Mouse (Mus musculus) heart, embryonic 13.5 days (tissue): ENCODE measurements at regions not wholly inside any gene's neighbourhood (a gene's known extent, or its start where the extent isn't known, plus 50 kb on each side); places are given as distances from the start of the nearest gene placed in this dataset.

Source experiments
- ATAC-seq: fragments of 200-750 bp; cut with Nextera tagmentation; 2 replicates; pipeline ENCODE4 v1.8.0; 2017; ENCODE audit warnings: moderate TSS enrichment; ENCODE audit not compliant: insufficient number of reproducible peaks, low FRiP score, low TSS enrichment; ENCODE audit errors: extremely low read depth
- H3K27ac ChIP-seq: fragments of 300-500 bp; sonication (generic); replicated peaks from 2 replicates; pipeline ENCODE4 v1.5.1; 2015; ENCODE audit warnings: moderate library complexity, mild to moderate bottlenecking, inconsistent platforms
- H3K27me3 ChIP-seq: fragments of 300-500 bp; sonication (generic); replicated peaks from 2 replicates; pipeline ENCODE4 v1.6.1; 2015; ENCODE audit warnings: mild to moderate bottlenecking, inconsistent platforms
- H3K36me3 ChIP-seq: fragments of 300-500 bp; sonication (generic); 2 replicates; pipeline ENCODE4 v1.6.1; 2015; ENCODE audit warnings: mild to moderate bottlenecking, inconsistent platforms
- H3K4me1 ChIP-seq: fragments of 300-500 bp; sonication (generic); 2 replicates; pipeline ENCODE4 v1.6.1; 2015; ENCODE audit warnings: inconsistent platforms
- H3K4me2 ChIP-seq: fragments of 300-500 bp; sonication (generic); 2 replicates; pipeline ENCODE4 v1.6.1; 2015; ENCODE audit warnings: inconsistent platforms, mild to moderate bottlenecking, moderate library complexity
- H3K4me3 ChIP-seq: fragments of 300-500 bp; sonication (generic); 2 replicates; pipeline ENCODE4 v1.5.1; 2015; ENCODE audit warnings: moderate library complexity, mild to moderate bottlenecking, inconsistent platforms
- H3K9ac ChIP-seq: fragments of 300-500 bp; sonication (generic); 2 replicates; pipeline ENCODE4 v1.6.1; 2015; ENCODE audit warnings: inconsistent platforms, mild to moderate bottlenecking, moderate library complexity
- H3K9me3 ChIP-seq: fragments of 300-500 bp; sonication (generic); 2 replicates; pipeline ENCODE4 v1.6.1; 2016; ENCODE audit warnings: inconsistent platforms
- WGBS: fragments of 180-500 bp; shearing (Covaris S2); methylation state at CpG from one replicate; pipeline ENCODE4 v1.1.7; 2015; ENCODE audit warnings: mixed read lengths; 5-methylcytosine and 5-hydroxymethylcytosine counted together

DNA sequence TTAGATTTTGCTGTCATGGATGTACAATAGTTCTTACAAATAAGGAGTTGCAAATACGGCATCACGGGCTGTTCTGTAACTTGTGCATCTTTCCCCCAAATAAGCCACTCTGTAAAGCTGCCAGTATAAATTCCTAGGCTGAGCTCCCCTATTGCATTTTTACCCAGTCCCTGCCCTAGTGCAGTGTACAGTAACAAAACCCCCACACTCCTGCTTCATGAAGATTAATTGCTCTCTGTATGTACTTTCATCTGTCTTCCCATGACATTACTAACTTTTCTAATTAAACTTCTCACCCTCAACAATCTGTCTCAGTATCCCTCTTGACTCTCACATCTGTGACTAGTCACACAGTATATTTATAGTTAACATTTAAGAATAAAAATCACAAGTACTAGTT lies 73.4 kb downstream of the Tm4sf1 start:
- 76% methylated on average over 2 of the region's 2 CpGs for WGBS
- H3K27me3 ChIP-seq: no peaks in the 10 kb centered on the region
- H3K4me2 ChIP-seq: no peak overlapping the region
- H3K4me1 ChIP-seq: no peaks in the 10 kb centered on the region
- no peaks in the 10 kb centered on the region for H3K9me3 ChIP-seq
- no peak for ATAC-seq
- H3K36me3 ChIP-seq: no peaks in the 10 kb centered on the region
- H3K9ac ChIP-seq: no peak overlapping the region
- no peak overlapping the region for H3K4me3 ChIP-seq
- H3K27ac ChIP-seq: no peak overlapping the region

DNA sequence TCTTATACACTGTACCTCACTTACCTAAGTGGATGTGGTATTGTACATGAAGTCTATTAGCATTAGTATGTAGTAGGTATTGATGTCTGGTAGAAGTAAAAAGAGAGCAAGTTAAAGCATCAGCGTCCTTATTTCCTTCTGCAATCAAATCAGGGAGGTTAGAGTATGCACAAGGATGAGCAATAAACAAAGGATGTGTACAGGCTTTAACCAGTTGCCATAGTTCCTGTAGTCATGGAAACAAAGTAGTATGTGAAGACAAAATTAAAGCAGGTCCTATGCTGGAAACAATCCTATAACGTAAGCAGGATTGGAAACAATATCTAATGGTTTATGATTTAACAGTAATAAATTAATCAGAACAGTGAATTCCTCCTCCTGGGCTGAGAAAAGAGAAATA lies 78.0 kb downstream of the Tm4sf1 start:
- Histone ChIP-seq H3K27me3 (no peaks in the 10 kb centered on the region), H3K36me3 (no peaks in the 10 kb centered on the region), H3K4me1 (no peaks in the 10 kb centered on the region), H3K4me3 (no peak overlapping the region), H3K27ac (no peak overlapping the region), H3K9me3 (no peaks in the 10 kb centered on the region), H3K9ac (no peak overlapping the region), H3K4me2 (no peak overlapping the region)
- ATAC-seq: no peak
- 53% methylated on average over 2 of the region's 2 CpGs for WGBS

DNA sequence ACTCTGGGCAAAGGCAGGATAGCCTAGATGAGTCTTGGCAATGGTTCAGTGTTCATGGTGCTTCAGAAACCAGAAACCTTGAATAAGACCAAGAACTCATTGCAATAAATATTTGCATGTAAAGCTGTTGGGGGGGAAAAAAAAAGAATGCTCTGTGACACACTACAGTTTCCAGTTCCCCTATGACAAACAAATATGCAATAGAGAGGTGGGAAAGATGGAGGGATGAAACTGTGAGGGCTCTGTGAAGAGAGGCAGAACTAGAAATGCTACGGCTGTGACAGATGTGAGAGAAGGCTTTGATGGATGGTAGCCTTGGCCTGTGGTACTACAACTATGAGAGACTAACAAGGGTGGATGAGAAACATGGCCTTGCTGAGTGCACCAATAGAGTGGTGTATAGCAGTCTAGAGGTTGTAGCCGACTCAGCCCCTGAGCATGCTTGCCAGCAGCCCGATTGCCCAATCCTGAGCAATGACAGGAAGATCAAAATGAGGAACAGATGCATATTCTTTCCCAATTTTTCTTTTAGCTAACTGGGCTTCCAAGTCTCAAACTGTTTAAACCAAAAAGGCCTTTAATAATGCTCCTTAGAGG lies 79.4 kb downstream of the Tm4sf1 start:
- no peak overlapping the region for H3K4me2 ChIP-seq
- no peaks in the 10 kb centered on the region for H3K27me3 ChIP-seq
- no peak overlapping the region for H3K4me3 ChIP-seq
- no peak overlapping the region for H3K27ac ChIP-seq
- no peak for ATAC-seq
- H3K36me3 ChIP-seq: no peaks in the 10 kb centered on the region
- no peaks in the 10 kb centered on the region for H3K4me1 ChIP-seq
- H3K9ac ChIP-seq: no peak overlapping the region
- H3K9me3 ChIP-seq: no peaks in the 10 kb centered on the region
- WGBS: 74% methylated on average over 3 of the region's 3 CpGs

DNA sequence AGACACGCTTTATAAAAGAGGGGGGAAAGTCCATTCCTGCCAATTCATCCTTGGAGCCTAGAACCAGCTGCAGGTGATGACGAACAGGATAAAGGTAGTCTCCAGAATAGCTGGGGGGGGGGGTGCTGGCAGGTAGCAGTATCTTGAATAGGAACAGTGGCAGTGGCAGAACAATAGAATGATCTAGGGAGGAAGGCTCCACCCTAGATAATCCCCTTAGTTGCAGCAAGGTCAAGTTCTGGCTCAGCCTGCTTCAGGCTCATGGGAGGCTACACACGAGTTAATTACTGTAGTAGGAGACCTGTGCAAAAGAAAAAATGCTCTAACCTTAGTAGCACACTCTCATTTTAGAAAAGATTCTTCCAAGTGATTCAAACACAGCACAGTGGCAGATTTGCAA lies 83.4 kb downstream of the Tm4sf1 start:
- no peak overlapping the region for H3K27ac ChIP-seq
- H3K4me3 ChIP-seq: no peak overlapping the region
- H3K4me2 ChIP-seq: no peak overlapping the region
- no peak for ATAC-seq
- WGBS: 50% methylated on average over 3 of the region's 3 CpGs
- no peaks in the 10 kb centered on the region for H3K36me3 ChIP-seq
- H3K9ac ChIP-seq: no peak overlapping the region
- H3K4me1 ChIP-seq: no peaks in the 10 kb centered on the region
- no peaks in the 10 kb centered on the region for H3K9me3 ChIP-seq
- H3K27me3 ChIP-seq: no peaks in the 10 kb centered on the region

DNA sequence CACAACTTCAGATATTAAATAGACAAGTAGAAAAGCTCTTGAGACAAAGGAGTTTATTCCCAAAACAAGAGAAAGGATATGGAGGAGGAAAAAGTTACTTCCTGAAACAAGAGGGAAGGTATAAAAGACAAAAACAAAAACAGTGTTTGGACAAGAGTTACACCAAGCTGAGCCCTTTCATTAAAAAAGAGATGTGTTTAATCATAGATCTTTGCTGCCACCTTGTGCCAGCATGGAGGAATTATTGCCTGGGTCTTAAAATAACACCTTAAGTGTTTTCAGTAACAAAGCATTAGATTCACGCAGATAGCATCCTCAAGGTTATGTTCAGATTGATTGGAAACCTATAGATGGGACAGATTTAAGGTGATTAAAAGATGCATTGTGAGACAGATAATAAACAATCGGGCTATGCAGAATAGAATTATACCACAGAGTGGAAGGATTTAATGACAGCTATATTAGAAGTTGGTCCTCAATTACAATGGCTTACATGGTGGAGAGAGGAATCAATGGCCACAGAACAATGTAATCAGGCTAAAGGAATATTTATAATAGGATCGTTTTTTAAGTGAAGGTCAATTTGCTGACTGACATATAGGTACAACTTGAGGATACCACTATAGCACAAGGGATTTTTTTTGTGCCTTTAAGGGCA lies 97.6 kb downstream of the Tm4sf1 start:
- 24% methylated on average over 3 of the region's 3 CpGs for WGBS
- Histone ChIP-seq H3K4me1 (no peaks in the 10 kb centered on the region), H3K9ac (no peak overlapping the region), H3K36me3 (no peaks in the 10 kb centered on the region), H3K9me3 (no peaks in the 10 kb centered on the region), H3K4me2 (no peak overlapping the region), H3K27me3 (no peaks in the 10 kb centered on the region), H3K4me3 (no peak overlapping the region), H3K27ac (no peak overlapping the region)
- no peak for ATAC-seq

DNA sequence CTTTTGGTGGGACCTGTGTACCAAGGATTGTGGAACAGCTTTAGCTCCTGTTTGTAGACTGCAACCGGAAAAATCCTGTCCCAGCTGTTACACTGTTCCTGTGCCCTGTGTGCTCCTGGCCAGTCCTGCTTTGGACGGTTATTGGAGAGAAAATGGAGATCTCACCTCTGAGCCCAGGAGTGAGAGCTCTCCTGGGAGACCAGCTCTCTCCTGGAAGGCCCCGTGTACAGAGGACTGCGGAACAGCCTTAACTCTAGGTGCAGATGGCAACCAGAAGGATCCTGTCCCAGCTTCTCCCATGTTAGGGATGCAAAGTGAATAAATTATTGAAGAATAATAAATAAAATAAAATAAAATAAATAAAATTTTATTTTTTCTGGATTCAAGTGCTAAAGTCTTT lies 98.4 kb downstream of the Tm4sf1 start:
- H3K4me2 ChIP-seq: no peak overlapping the region
- H3K27me3 ChIP-seq: no peaks in the 10 kb centered on the region
- H3K27ac ChIP-seq: no peak overlapping the region
- 70% methylated on average over 4 of the region's 4 CpGs for WGBS
- H3K9me3 ChIP-seq: no peaks in the 10 kb centered on the region
- H3K9ac ChIP-seq: no peak overlapping the region
- H3K36me3 ChIP-seq: no peaks in the 10 kb centered on the region
- H3K4me1 ChIP-seq: no peaks in the 10 kb centered on the region
- H3K4me3 ChIP-seq: no peak overlapping the region
- ATAC-seq: no peak

DNA sequence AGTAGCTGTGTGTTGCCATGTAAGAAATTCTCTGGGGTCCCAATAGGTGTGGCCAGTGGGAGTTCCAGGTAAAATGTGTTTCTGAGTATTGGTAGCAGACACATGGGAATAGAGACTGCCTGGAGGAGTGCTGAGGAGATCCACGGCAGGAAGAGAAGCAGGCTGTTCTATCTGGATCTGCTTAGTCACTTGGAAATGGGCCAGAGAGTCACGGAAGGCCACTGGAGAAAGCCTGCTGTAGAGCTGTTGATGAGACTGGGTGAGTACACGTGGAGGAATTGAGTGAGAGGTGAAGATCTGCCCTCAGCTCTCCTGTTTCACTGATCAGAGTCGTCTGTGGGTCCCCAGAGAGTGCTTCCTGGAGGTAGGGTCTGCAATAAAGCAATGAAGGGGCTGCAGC lies 120.2 kb downstream of the Tm4sf1 start:
- ATAC-seq: no peak
- Histone ChIP-seq H3K4me2 (no peak overlapping the region), H3K9ac (no peak overlapping the region), H3K27ac (no peak overlapping the region), H3K36me3 (no peaks in the 10 kb centered on the region), H3K9me3 (no peaks in the 10 kb centered on the region), H3K4me3 (no peak overlapping the region), H3K27me3 (no peaks in the 10 kb centered on the region), H3K4me1 (no peaks in the 10 kb centered on the region)
- 31% methylated on average over 4 of the region's 4 CpGs for WGBS

DNA sequence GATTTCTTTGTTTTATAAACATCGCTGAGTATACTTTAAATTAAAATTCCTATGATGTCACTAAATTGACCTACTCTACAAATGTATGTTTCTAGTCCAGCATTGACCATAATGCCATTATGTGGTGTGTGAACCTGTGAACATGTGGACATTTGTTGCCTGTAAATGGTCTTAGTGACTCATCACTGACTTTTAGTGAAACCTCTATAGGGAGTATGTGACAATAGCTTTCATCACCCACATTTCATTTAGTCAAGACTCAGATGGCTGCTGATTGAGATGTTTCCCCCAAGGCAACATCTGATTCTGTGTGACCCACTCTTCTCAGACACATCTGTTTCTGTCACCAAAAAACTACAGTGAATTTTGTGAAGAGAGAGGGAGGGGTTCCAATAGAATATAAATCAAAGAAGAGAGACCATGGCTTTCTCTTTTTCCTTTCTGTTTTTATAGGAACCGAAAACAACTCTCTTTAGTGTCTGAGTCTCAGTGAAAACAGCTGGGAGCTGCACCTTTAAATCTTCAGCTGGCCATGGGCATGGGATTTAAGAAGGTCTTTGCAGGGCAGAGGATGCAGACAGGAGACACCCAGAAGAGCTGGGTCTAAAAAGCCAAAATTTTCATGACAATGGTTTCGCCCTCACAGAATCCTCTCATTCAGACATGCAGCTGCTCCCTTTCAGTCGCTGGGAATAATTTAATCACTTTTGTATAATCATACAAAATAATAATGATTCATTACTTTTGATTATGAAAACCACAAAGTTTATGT lies 148.4 kb downstream of the Tm4sf1 start:
- Histone ChIP-seq H3K9me3 (no peaks in the 10 kb centered on the region), H3K27me3 (no peaks in the 10 kb centered on the region), H3K4me1 (no peaks in the 10 kb centered on the region), H3K4me3 (no peak overlapping the region), H3K36me3 (no peaks in the 10 kb centered on the region), H3K27ac (no peak overlapping the region), H3K4me2 (no peak overlapping the region), H3K9ac (no peak overlapping the region)
- ATAC-seq: no peak
- 51% methylated on average over 4 of the region's 4 CpGs for WGBS

DNA sequence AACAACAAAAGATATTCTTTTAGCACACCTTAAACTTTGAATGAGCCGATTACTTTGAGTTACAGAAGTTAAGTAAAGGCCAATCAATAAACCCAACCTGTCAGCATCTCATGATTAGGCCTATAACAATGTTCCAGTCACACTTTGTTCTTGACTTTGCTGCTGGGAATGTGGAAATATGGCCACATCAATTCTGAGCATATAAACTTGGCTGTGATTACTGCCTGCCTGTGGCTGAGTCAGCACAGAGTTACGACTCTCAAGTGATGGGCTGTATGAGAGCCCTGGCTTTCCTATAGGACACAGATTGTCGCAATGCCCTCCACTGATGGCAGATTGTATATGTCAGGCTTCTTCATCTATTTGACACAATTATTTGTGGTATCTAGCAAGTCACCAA lies 152.6 kb downstream of the Tm4sf1 start:
- Histone ChIP-seq H3K4me1 (no peaks in the 10 kb centered on the region), H3K9me3 (no peaks in the 10 kb centered on the region; the same call in 1 of the 2 replicates), H3K27ac (no peak overlapping the region), H3K4me3 (no peak overlapping the region), H3K4me2 (no peak overlapping the region), H3K9ac (no peak overlapping the region), H3K36me3 (no peaks in the 10 kb centered on the region), H3K27me3 (no peaks in the 10 kb centered on the region)
- WGBS: 71% methylated on average over 3 of the region's 3 CpGs
- no peak for ATAC-seq

DNA sequence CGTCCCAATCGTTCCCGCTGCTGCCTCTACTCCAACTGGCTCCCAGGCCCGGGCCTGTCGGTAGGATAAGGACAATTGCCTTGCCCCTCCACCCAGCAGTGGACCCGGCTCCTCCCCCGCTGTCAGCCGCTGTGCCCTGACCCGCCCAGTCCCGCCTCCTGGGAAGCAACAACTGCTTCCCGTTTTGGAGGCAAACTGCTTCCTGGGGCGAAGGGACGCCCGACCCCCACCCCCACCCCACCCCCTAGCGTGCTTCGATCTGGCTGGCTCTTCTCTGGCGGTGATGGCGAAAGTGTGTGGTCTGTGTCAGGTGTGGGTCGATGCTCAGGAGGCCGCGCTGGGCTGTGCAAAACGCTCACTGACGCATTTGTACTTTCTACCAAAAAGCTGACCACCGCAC lies 164.9 kb downstream of the Tm4sf1 start:
- peak; percentile 54; the same call in 1 of the 2 replicates for ATAC-seq
- H3K4me1 ChIP-seq: 0 out of 2 replicates have a peak, but pooled peaks cover 6% of the 10 kb centered on the region
- peak overlapping the region; percentile 72 for H3K4me2 ChIP-seq
- peak overlapping the region; percentile 50 for H3K4me3 ChIP-seq
- 18% methylated on average over 24 of the region's 24 CpGs for WGBS
- H3K9me3 ChIP-seq: no peaks in the 10 kb centered on the region
- H3K9ac ChIP-seq: 0 out of 2 replicates have a peak overlapping the region, but pooled peaks have one; percentile 54
- no peaks in the 10 kb centered on the region for H3K27me3 ChIP-seq
- no peak overlapping the region for H3K27ac ChIP-seq
- no peaks in the 10 kb centered on the region for H3K36me3 ChIP-seq

DNA sequence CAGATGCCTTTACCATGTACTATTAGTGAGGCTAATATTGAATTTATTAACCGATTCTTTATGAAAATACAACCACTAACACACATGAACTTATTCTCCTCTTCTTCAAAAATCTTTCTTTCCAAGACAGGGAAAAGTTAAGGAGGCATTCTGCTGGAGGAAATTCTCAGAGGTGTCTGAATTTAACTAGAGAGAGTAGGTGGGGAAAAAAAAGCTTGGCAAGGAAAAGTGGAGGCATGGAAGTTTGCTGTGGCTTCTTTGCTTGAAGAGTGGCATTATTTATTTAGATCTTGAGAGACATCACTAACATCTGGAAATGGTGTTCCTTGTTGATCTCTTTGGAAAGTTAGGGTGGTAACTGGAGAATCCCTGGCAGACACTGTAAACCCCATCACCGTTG lies 173.2 kb downstream of the Tm4sf1 start:
- ATAC-seq: no peak
- Histone ChIP-seq H3K4me3 (no peak overlapping the region), H3K27ac (no peak overlapping the region), H3K9me3 (no peaks in the 10 kb centered on the region), H3K9ac (no peak overlapping the region), H3K36me3 (no peaks in the 10 kb centered on the region), H3K27me3 (no peaks in the 10 kb centered on the region), H3K4me1 (no peaks in the 10 kb centered on the region), H3K4me2 (no peak overlapping the region)
- WGBS: 73% methylated on average over 2 of the region's 2 CpGs
